Mouse (Mus musculus): ENCODE results near the gene Camk1d.

The Camk1d gene

GRCm38 (mm10) chr2:5714211-5715053 lies at the start of gene Camk1d:
Camk1d (minus strand) TSS chr2:5714515.
- DNase-seq (ENCODE audit: low spot score in 2 of 2), result peak; percentile 72 to 73

GRCm38 (mm10) chr2:5762031-5762430 lies 47.7 kb upstream of the Camk1d start:
- DNase-seq (ENCODE audit: low spot score in 2 of 2), result no peak

- no peak for DNase-seq (ENCODE audit: low spot score in 2 of 2)
Observed at GRCm38 (mm10) chr2:5760479-5761008, 46.2 kb upstream of the Camk1d start.

GRCm38 (mm10) chr2:5758569-5758968 lies 44.3 kb upstream of the Camk1d start:
- DNase-seq (ENCODE audit: low spot score in 2 of 2), result no peak

- DNase-seq (ENCODE audit: low spot score in 2 of 2), result no peak
Observed at GRCm38 (mm10) chr2:5750872-5751271, 36.6 kb upstream of the Camk1d start.

- DNase-seq (ENCODE audit: low spot score in 2 of 2), result no peak
Observed at GRCm38 (mm10) chr2:5749210-5749609, 34.9 kb upstream of the Camk1d start.

GRCm38 (mm10) chr2:5747545-5748043 lies 33.3 kb upstream of the Camk1d start:
- no peak for DNase-seq (ENCODE audit: low spot score in 2 of 2)

- DNase-seq (ENCODE audit: low spot score in 2 of 2), result no peak
Observed at GRCm38 (mm10) chr2:5746529-5746928, 32.2 kb upstream of the Camk1d start.

GRCm38 (mm10) chr2:5743886-5744285 lies 29.6 kb upstream of the Camk1d start:
- DNase-seq (ENCODE audit: low spot score in 2 of 2), result no peak

- no peak for DNase-seq (ENCODE audit: low spot score in 2 of 2)
Observed at GRCm38 (mm10) chr2:5740913-5741312, 26.6 kb upstream of the Camk1d start.

- DNase-seq (ENCODE audit: low spot score in 2 of 2), result no peak
Observed at GRCm38 (mm10) chr2:5735881-5736280, 21.6 kb upstream of the Camk1d start.

GRCm38 (mm10) chr2:5733300-5734085 lies 19.2 kb upstream of the Camk1d start:
- DNase-seq (ENCODE audit: low spot score in 2 of 2), result no peak

- no peak for DNase-seq (ENCODE audit: low spot score in 2 of 2)
Observed at GRCm38 (mm10) chr2:5732047-5732446, 17.7 kb upstream of the Camk1d start.

GRCm38 (mm10) chr2:5730364-5730792 lies 16.1 kb upstream of the Camk1d start:
- peak; percentile 14 to 16 for DNase-seq (ENCODE audit: low spot score in 2 of 2)

GRCm38 (mm10) chr2:5729931-5730330 lies 15.6 kb upstream of the Camk1d start:
- DNase-seq (ENCODE audit: low spot score in 2 of 2), result no peak

- no peak for DNase-seq (ENCODE audit: low spot score in 2 of 2)
Observed at GRCm38 (mm10) chr2:5725028-5725701, 10.8 kb upstream of the Camk1d start.

GRCm38 (mm10) chr2:5717675-5718074 lies 3.4 kb upstream of the Camk1d start:
- DNase-seq (ENCODE audit: low spot score in 2 of 2), result no peak

- no peak for DNase-seq (ENCODE audit: low spot score in 2 of 2)
Observed at GRCm38 (mm10) chr2:5715544-5715943, 1.2 kb upstream of the Camk1d start.

- no peak for DNase-seq (ENCODE audit: low spot score in 2 of 2)
Observed at GRCm38 (mm10) chr2:5715054-5715410, 717 bp upstream of the Camk1d start.

GRCm38 (mm10) chr2:5713325-5714210 lies 747 bp downstream of the Camk1d start:
- DNase-seq (ENCODE audit: low spot score in 2 of 2), result peak; percentile 29 to 55

GRCm38 (mm10) chr2:5712255-5712654 lies 2.1 kb downstream of the Camk1d start:
- no peak for DNase-seq (ENCODE audit: low spot score in 2 of 2)

Data from heart, adult 9 months (tissue).